ENCODE assay signal across 9 mouse cellular contexts in the genomic region with DNA sequence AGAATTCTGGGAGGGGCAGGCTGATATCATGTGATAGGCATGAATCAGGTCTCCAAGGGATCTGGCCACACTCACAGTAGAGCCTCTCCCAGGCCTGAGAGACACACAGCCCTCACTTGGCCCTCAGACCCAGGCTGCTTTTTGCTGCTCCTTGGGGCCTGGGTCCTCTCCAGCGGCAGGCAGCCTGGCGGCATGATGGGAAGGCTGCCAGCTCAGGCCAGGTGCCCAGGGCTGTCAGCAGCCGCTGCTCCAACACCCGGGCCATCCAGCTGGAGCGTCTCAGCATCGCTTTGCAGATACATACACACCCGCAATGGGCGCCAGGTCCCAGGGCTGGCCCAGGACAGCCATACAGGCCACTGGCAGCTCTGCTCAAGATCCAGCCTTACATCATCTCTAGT. TPM values are rescaled to one million over a fixed set of nuclear protein-coding genes. Genes with fewer than 3 reads are reported as not detected.
A peak's percentile ranks its signal among the peaks of the same experiment; 100 is the strongest.
DNase-seq lines count a peak whose midpoint lies in the region; ATAC-seq and TF ChIP-seq lines count a peak whose summit lies in the region.
"Had no signal": no experiment of that assay in that cellular context is flagged by ENCODE, and none has a peak within 500 bp of the region (broad histone marks: within the 10 kb centered on the region; RNA-seq: fewer than 3 reads in every experiment).

No protein-coding gene starts in this region.

- 64% methylated on average over 8 of the region's 8 CpGs for WGBS in midbrain, postnatal 0 days
- 77% methylated on average over 8 of the region's 8 CpGs for WGBS in midbrain, embryonic 16.5 days
- 22% methylated on average over 8 of the region's 8 CpGs for WGBS in heart, postnatal 0 days
- WGBS in stomach, postnatal 0 days = 42% methylated on average over 8 of the region's 8 CpGs

- H3K9me3 ChIP-seq in midbrain, postnatal 0 days (ENCODE audit: low read length) = no peaks in the 10 kb centered on the region
- H3K9me3 ChIP-seq in midbrain, embryonic 16.5 days (replicated peaks; ENCODE audit: control insufficient read depth, low read length, poor library complexity, severe bottlenecking) = no peaks in the 10 kb centered on the region
- H3K9me3 ChIP-seq in heart, postnatal 0 days (replicated peaks; ENCODE audit: control insufficient read depth, low read length) = no peaks in the 10 kb centered on the region
- H3K9me3 ChIP-seq in stomach, postnatal 0 days (ENCODE audit: control insufficient read depth, low read length) = no peaks in the 10 kb centered on the region

- no peaks in the 10 kb centered on the region for H3K36me3 ChIP-seq in midbrain, postnatal 0 days (ENCODE audit: insufficient read depth, low read length)
- H3K36me3 ChIP-seq in midbrain, embryonic 16.5 days (ENCODE audit: control insufficient read depth, insufficient read depth, low read length) = no peaks in the 10 kb centered on the region
- H3K36me3 ChIP-seq in heart, postnatal 0 days (replicated peaks; ENCODE audit: control insufficient read depth, insufficient read depth, low read length) = no peaks in the 10 kb centered on the region
- no peaks in the 10 kb centered on the region for H3K36me3 ChIP-seq in stomach, postnatal 0 days (ENCODE audit: control insufficient read depth, insufficient read depth, low read length)

- H3K27me3 ChIP-seq in midbrain, postnatal 0 days (ENCODE audit: insufficient read depth, low read length) = no peaks in the 10 kb centered on the region
- H3K27me3 ChIP-seq in midbrain, embryonic 16.5 days (ENCODE audit: control insufficient read depth, insufficient read depth, low read depth, low read length) = no peaks in the 10 kb centered on the region
- no peaks in the 10 kb centered on the region for H3K27me3 ChIP-seq in heart, postnatal 0 days (ENCODE audit: control insufficient read depth, insufficient read depth, low read length)
- H3K27me3 ChIP-seq in stomach, postnatal 0 days (ENCODE audit: control insufficient read depth, insufficient read depth, low read length) = no peaks in the 10 kb centered on the region

- intact Hi-C loops in gastrocnemius, adult 2 months (cut with DNase I) = loop anchor here (2.0 to 5.0 kb wide), 2 partner anchors 45 to 78 kb away; no protein-coding TSS in a partner anchor

- no peaks in the 10 kb centered on the region for H3K4me1 ChIP-seq in midbrain, postnatal 0 days (ENCODE audit: insufficient read depth, low read length)
- peaks cover 6% of the 10 kb centered on the region for H3K4me1 ChIP-seq in midbrain, embryonic 16.5 days (ENCODE audit: control insufficient read depth, insufficient read depth, low read length)
- peaks cover 38% of the 10 kb centered on the region for H3K4me1 ChIP-seq in heart, postnatal 0 days (ENCODE audit: control insufficient read depth, insufficient read depth)
- H3K4me1 ChIP-seq in stomach, postnatal 0 days (replicated peaks; ENCODE audit: control insufficient read depth, insufficient read depth) = no peaks in the 10 kb centered on the region

- H3K4me3 ChIP-seq in midbrain, postnatal 0 days (ENCODE audit: low read depth, low read length) = no peak overlapping the region
- H3K4me3 ChIP-seq in midbrain, embryonic 16.5 days (ENCODE audit: low read depth, low read length) = no peak overlapping the region
- no peak overlapping the region for H3K4me3 ChIP-seq in gastrocnemius, adult 2 months
- H3K4me3 ChIP-seq in heart, postnatal 0 days (ENCODE audit: low read depth, low read length) = no peak overlapping the region
- H3K4me3 ChIP-seq in stomach, postnatal 0 days (ENCODE audit: low read depth, low read length) = no peak overlapping the region

- no peak for ATAC-seq in midbrain, postnatal 0 days (ENCODE audit: low FRiP score)
- no peak for ATAC-seq in midbrain, embryonic 16.5 days
- ATAC-seq in heart, postnatal 0 days (ENCODE audit: insufficient read depth, low read depth) = peak; percentile 82
- no peak for ATAC-seq in stomach, postnatal 0 days (ENCODE audit: low FRiP score, low TSS enrichment)
- ATAC-seq in CD4-positive, CD25-positive, alpha-beta regulatory T cell, adult 4 months = no peak
- ATAC-seq in megakaryocyte, adult 5-6 weeks (ENCODE audit: poor library complexity, severe bottlenecking) = no peak

- TF ChIP-seq EP300 in heart, postnatal 0 days (IDR thresholded peaks at IDR 0.05; ENCODE audit: low read depth) = no peak
- TF ChIP-seq EP300 in stomach, postnatal 0 days (optimal IDR thresholded peaks at IDR 0.05) = no peak

- H3K9ac ChIP-seq in midbrain, postnatal 0 days (replicated peaks; ENCODE audit: low read length, poor library complexity, severe bottlenecking) = no peak overlapping the region
- H3K9ac ChIP-seq in midbrain, embryonic 16.5 days (ENCODE audit: low read depth, low read length) = no peak overlapping the region
- no peak overlapping the region for H3K9ac ChIP-seq in heart, postnatal 0 days (replicated peaks; ENCODE audit: low read depth, low read length)
- H3K9ac ChIP-seq in stomach, postnatal 0 days (ENCODE audit: low read length) = no peak overlapping the region

- DNase-seq in midbrain, postnatal 0 days (ENCODE audit: low spot score) = peak; percentile 52
- peak; percentile 84 for DNase-seq in gastrocnemius, adult 2 months
- DNase-seq in heart, postnatal 0 days (ENCODE audit: low spot score) = peak; percentile 44
- DNase-seq in stomach, postnatal 0 days (ENCODE audit: low spot score) = peak; percentile 21
- DNase-seq in frontal cortex, adult 2 months (ENCODE audit: extremely low spot score in 1 of 2, low spot score in 1 of 2) = no peak

- no peak overlapping the region for H3K4me2 ChIP-seq in midbrain, postnatal 0 days (ENCODE audit: low read depth, low read length, poor library complexity, severe bottlenecking)
- H3K4me2 ChIP-seq in midbrain, embryonic 16.5 days (ENCODE audit: low read length) = no peak overlapping the region
- no peak overlapping the region for H3K4me2 ChIP-seq in heart, postnatal 0 days (ENCODE audit: low read depth, low read length)
- H3K4me2 ChIP-seq in stomach, postnatal 0 days (replicated peaks; ENCODE audit: low read depth) = no peak overlapping the region

- H3K27ac ChIP-seq in midbrain, postnatal 0 days (ENCODE audit: low read depth, low read length) = no peak overlapping the region
- H3K27ac ChIP-seq in midbrain, embryonic 16.5 days (ENCODE audit: low read length) = no peak overlapping the region
- H3K27ac ChIP-seq in gastrocnemius, adult 2 months = peak overlapping the region; percentile 35
- peak overlapping the region; percentile 41 for H3K27ac ChIP-seq in heart, postnatal 0 days (ENCODE audit: low read depth)
- no peak overlapping the region for H3K27ac ChIP-seq in stomach, postnatal 0 days (replicated peaks)

- TF ChIP-seq CTCF in midbrain, postnatal 0 days (IDR thresholded peaks at IDR 0.05) = no peak
- TF ChIP-seq CTCF in gastrocnemius, adult 2 months (IDR thresholded peaks at IDR 0.05) = no peak
- no peak for TF ChIP-seq CTCF in heart, postnatal 0 days (IDR thresholded peaks at IDR 0.05; ENCODE audit: low read depth)
- no peak for TF ChIP-seq CTCF in stomach, postnatal 0 days (IDR thresholded peaks at IDR 0.05; ENCODE audit: low read depth)

RNA-seq across cellular contexts. Expression of a gene that starts 22.1 kb away (rescaled TPM):
- total RNA-seq in midbrain, postnatal 0 days (2014; rRNA removed) = 4.9 and 8.4 TPM in 2 replicates
- polyA plus RNA-seq in midbrain, postnatal 0 days (2015; fragmentation: Nextera tagmentation; extraction: Ambion mirVana) = 13.0 and 13.9 TPM in 2 replicates
- 5.0 and 8.1 TPM in 2 replicates for polyA plus RNA-seq in midbrain, embryonic 16.5 days (2015; fragmentation: Nextera tagmentation; extraction: Ambion mirVana)
- total RNA-seq in gastrocnemius, adult 2 months (2021) = not detected
- total RNA-seq in heart, postnatal 0 days (2014; rRNA removed; ENCODE audit: low replicate concordance) = 0.23 and 0.93 TPM in 2 replicates
- polyA plus RNA-seq in heart, postnatal 0 days (2015; fragmentation: Nextera tagmentation; extraction: Ambion mirVana) = 0.36 and 0.40 TPM in 2 replicates
- 0.07 and 0.13 TPM in 2 replicates for polyA plus RNA-seq in stomach, postnatal 0 days (2015; fragmentation: Nextera tagmentation; extraction: Ambion mirVana)
- not detected for polyA plus RNA-seq in CD4-positive, CD25-positive, alpha-beta regulatory T cell, adult 4 months (2017; shearing (Covaris generic))
- polyA plus RNA-seq in frontal cortex, adult 2 months (2012; rRNA removed) = 213 and 219 TPM in 2 replicates
- not detected in 2 replicates for total RNA-seq in megakaryocyte, adult 5-6 weeks (2015)
- not detected in 2 replicates for total RNA-seq in megakaryocyte, adult 5-6 weeks (2017)

RNA-seq across cellular contexts. Expression of a gene that starts 41.1 kb away (rescaled TPM):
- 14.3 and 17.0 TPM in 2 replicates for total RNA-seq in midbrain, postnatal 0 days (2014; rRNA removed)
- polyA plus RNA-seq in midbrain, postnatal 0 days (2015; fragmentation: Nextera tagmentation; extraction: Ambion mirVana) = 7.3 and 9.3 TPM in 2 replicates
- 10.6 and 10.8 TPM in 2 replicates for polyA plus RNA-seq in midbrain, embryonic 16.5 days (2015; fragmentation: Nextera tagmentation; extraction: Ambion mirVana)
- total RNA-seq in gastrocnemius, adult 2 months (2021) = 1 to 10 TPM; 2.9 to 9.8 TPM
- 17.7 and 21.9 TPM in 2 replicates for total RNA-seq in heart, postnatal 0 days (2014; rRNA removed; ENCODE audit: low replicate concordance)
- polyA plus RNA-seq in heart, postnatal 0 days (2015; fragmentation: Nextera tagmentation; extraction: Ambion mirVana) = 7.2 and 7.7 TPM in 2 replicates
- 1.4 and 3.4 TPM in 2 replicates for polyA plus RNA-seq in stomach, postnatal 0 days (2015; fragmentation: Nextera tagmentation; extraction: Ambion mirVana)
- under 1 TPM in 1 of 2 experiments, not detected in 1; 0.31 TPM for polyA plus RNA-seq in CD4-positive, CD25-positive, alpha-beta regulatory T cell, adult 4 months (2017; shearing (Covaris generic))
- polyA plus RNA-seq in frontal cortex, adult 2 months (2012; rRNA removed) = 34.9 and 42.6 TPM in 2 replicates
- total RNA-seq in megakaryocyte, adult 5-6 weeks (2015) = not detected in 2 replicates
- total RNA-seq in megakaryocyte, adult 5-6 weeks (2017) = not detected in 2 replicates

RNA-seq across cellular contexts. Expression of a gene that starts 44.8 kb away (rescaled TPM):
- total RNA-seq in midbrain, postnatal 0 days (2014; rRNA removed) = 4.2 and 12.3 TPM in 2 replicates
- 0.21 and 0.45 TPM in 2 replicates for polyA plus RNA-seq in midbrain, postnatal 0 days (2015; fragmentation: Nextera tagmentation; extraction: Ambion mirVana)
- 0.36 and 0.88 TPM in 2 replicates for polyA plus RNA-seq in midbrain, embryonic 16.5 days (2015; fragmentation: Nextera tagmentation; extraction: Ambion mirVana)
- total RNA-seq in gastrocnemius, adult 2 months (2021) = not detected
- not detected in 2 replicates for total RNA-seq in heart, postnatal 0 days (2014; rRNA removed; ENCODE audit: low replicate concordance)
- polyA plus RNA-seq in heart, postnatal 0 days (2015; fragmentation: Nextera tagmentation; extraction: Ambion mirVana) = 1.7 TPM in 2 replicates
- polyA plus RNA-seq in stomach, postnatal 0 days (2015; fragmentation: Nextera tagmentation; extraction: Ambion mirVana) = 0.13 and 0.22 TPM in 2 replicates
- not detected for polyA plus RNA-seq in CD4-positive, CD25-positive, alpha-beta regulatory T cell, adult 4 months (2017; shearing (Covaris generic))
- 0.40 and 0.50 TPM in 2 replicates for polyA plus RNA-seq in frontal cortex, adult 2 months (2012; rRNA removed)
- total RNA-seq in megakaryocyte, adult 5-6 weeks (2015) = not detected in 2 replicates
- total RNA-seq in megakaryocyte, adult 5-6 weeks (2017) = not detected in 2 replicates

RNA-seq across cellular contexts. Expression of a gene that starts 48.3 kb away (rescaled TPM):
- total RNA-seq in midbrain, postnatal 0 days (2014; rRNA removed) = 0.16 TPM in 1 of 2 replicates, not detected in the other
- 0.15 TPM in 1 of 2 replicates, not detected in the other for polyA plus RNA-seq in midbrain, postnatal 0 days (2015; fragmentation: Nextera tagmentation; extraction: Ambion mirVana)
- 0.24 TPM in 1 of 2 replicates, not detected in the other for polyA plus RNA-seq in midbrain, embryonic 16.5 days (2015; fragmentation: Nextera tagmentation; extraction: Ambion mirVana)
- total RNA-seq in gastrocnemius, adult 2 months (2021) = under 1 TPM in 1 of 2 experiments, not detected in 1; 0.36 TPM
- total RNA-seq in heart, postnatal 0 days (2014; rRNA removed; ENCODE audit: low replicate concordance) = not detected in 2 replicates
- 0.08 and 0.10 TPM in 2 replicates for polyA plus RNA-seq in heart, postnatal 0 days (2015; fragmentation: Nextera tagmentation; extraction: Ambion mirVana)
- 0.55 and 1.1 TPM in 2 replicates for polyA plus RNA-seq in stomach, postnatal 0 days (2015; fragmentation: Nextera tagmentation; extraction: Ambion mirVana)
- not detected for polyA plus RNA-seq in CD4-positive, CD25-positive, alpha-beta regulatory T cell, adult 4 months (2017; shearing (Covaris generic))
- 0.65 and 0.74 TPM in 2 replicates for polyA plus RNA-seq in frontal cortex, adult 2 months (2012; rRNA removed)
- not detected in 2 replicates for total RNA-seq in megakaryocyte, adult 5-6 weeks (2015)
- not detected in 2 replicates for total RNA-seq in megakaryocyte, adult 5-6 weeks (2017)
- total RNA-seq: adrenal gland, postnatal 36 days had no signal

Comparison
In these comparisons a context has a peak if more than half of its experiments do, and no peak if none do; other contexts are left out.
1. DNase-seq: peak in midbrain, postnatal 0 days (single experiment), gastrocnemius, adult 2 months (single experiment), heart, postnatal 0 days (single experiment) and stomach, postnatal 0 days (single experiment); none in frontal cortex, adult 2 months (0 of 2).
2. H3K27ac ChIP-seq: peak in gastrocnemius, adult 2 months (single experiment) and heart, postnatal 0 days (single experiment); none in midbrain, postnatal 0 days (single experiment), midbrain, embryonic 16.5 days (single experiment) and stomach, postnatal 0 days (single experiment).
3. RNA of a gene that starts 22.1 kb away (polyA plus RNA-seq): 213 to 219 TPM in frontal cortex, adult 2 months; 13.0 to 13.9 TPM in midbrain, postnatal 0 days, 5.0 to 8.1 TPM in midbrain, embryonic 16.5 days, 0.36 to 0.40 TPM in heart, postnatal 0 days, 0.07 to 0.13 TPM in stomach, postnatal 0 days and not detected in CD4-positive, CD25-positive, alpha-beta regulatory T cell, adult 4 months; every median in the first group is over 10 times any median in the second.